Mouse (Mus musculus): ENCODE results near the gene Ccdc82. TPM values are rescaled to one million over a fixed set of nuclear protein-coding genes. Genes with fewer than 3 reads are reported as not detected.
A peak's percentile ranks its signal among the peaks of the same experiment; 100 is the strongest.

The Ccdc82 gene
- 0.21 and 0.23 TPM in 2 replicates for polyA plus RNA-seq (2012)

GRCm38 (mm10) chr9:13246815-13247638, at the start of gene Ccdc82:
Gene Ccdc82, plus strand, starts transcription at chr9:13246955.
- Histone ChIP-seq H3K4me3 (replicated peaks) (peak within 1 kb of the TSS; percentile 83), H3K27me3 (ENCODE audit: control insufficient read depth) (no peaks in the 10 kb centered on the region), H3K36me3 (ENCODE audit: control insufficient read depth) (peaks cover 7% of the 10 kb centered on the region), H3K9me3 (ENCODE audit: control insufficient read depth, low read length) (no peaks in the 10 kb centered on the region), H3K4me1 (ENCODE audit: control insufficient read depth) (peaks cover 44% of the 10 kb centered on the region)
- TF ChIP-seq GATA1 (IDR thresholded peaks at IDR 0.05; ENCODE audit: low read length) (peak; percentile 21; the same call in 1 of the 2 replicates), TAL1 (IDR thresholded peaks at IDR 0.05; ENCODE audit: low read length) (no peak)

- Histone ChIP-seq H3K4me3 (replicated peaks) (no peak overlapping the region), H3K4me1 (ENCODE audit: control insufficient read depth) (peaks cover 22% of the 10 kb centered on the region), H3K27me3 (ENCODE audit: control insufficient read depth) (no peaks in the 10 kb centered on the region), H3K9me3 (ENCODE audit: control insufficient read depth, low read length) (no peaks in the 10 kb centered on the region), H3K36me3 (ENCODE audit: control insufficient read depth) (no peaks in the 10 kb centered on the region)
- no peak for TF ChIP-seq TAL1 (IDR thresholded peaks at IDR 0.05; ENCODE audit: low read length)
- no peak for TF ChIP-seq GATA1 (IDR thresholded peaks at IDR 0.05; ENCODE audit: low read length)
Measured at GRCm38 (mm10) chr9:13200079-13200478, 46.7 kb upstream of the Ccdc82 start.

- no peaks in the 10 kb centered on the region for H3K27me3 ChIP-seq (ENCODE audit: control insufficient read depth)
- H3K36me3 ChIP-seq (ENCODE audit: control insufficient read depth): no peaks in the 10 kb centered on the region
- no peak for TF ChIP-seq TAL1 (IDR thresholded peaks at IDR 0.05; ENCODE audit: low read length)
- TF ChIP-seq GATA1 (IDR thresholded peaks at IDR 0.05; ENCODE audit: low read length): no peak
Measured at GRCm38 (mm10) chr9:13203109-13203508, 43.6 kb upstream of the Ccdc82 start.

GRCm38 (mm10) chr9:13203681-13204080, 43.1 kb upstream of the Ccdc82 start:
- Histone ChIP-seq H3K4me3 (replicated peaks) (no peak overlapping the region), H3K27me3 (ENCODE audit: control insufficient read depth) (no peaks in the 10 kb centered on the region), H3K9me3 (ENCODE audit: control insufficient read depth, low read length) (no peaks in the 10 kb centered on the region), H3K4me1 (ENCODE audit: control insufficient read depth) (peaks cover 22% of the 10 kb centered on the region), H3K36me3 (ENCODE audit: control insufficient read depth) (no peaks in the 10 kb centered on the region)
- TF ChIP-seq GATA1 (IDR thresholded peaks at IDR 0.05; ENCODE audit: low read length) (no peak), TAL1 (IDR thresholded peaks at IDR 0.05; ENCODE audit: low read length) (peak; percentile 27; the same call in 1 of the 3 replicates)

More at GRCm38 (mm10) chr9:13203109-13203508, 43.6 kb upstream of the Ccdc82 start:
- H3K4me1 ChIP-seq (ENCODE audit: control insufficient read depth): peaks cover 22% of the 10 kb centered on the region
- no peaks in the 10 kb centered on the region for H3K9me3 ChIP-seq (ENCODE audit: control insufficient read depth, low read length)
- no peak overlapping the region for H3K4me3 ChIP-seq (replicated peaks)

DNA sequence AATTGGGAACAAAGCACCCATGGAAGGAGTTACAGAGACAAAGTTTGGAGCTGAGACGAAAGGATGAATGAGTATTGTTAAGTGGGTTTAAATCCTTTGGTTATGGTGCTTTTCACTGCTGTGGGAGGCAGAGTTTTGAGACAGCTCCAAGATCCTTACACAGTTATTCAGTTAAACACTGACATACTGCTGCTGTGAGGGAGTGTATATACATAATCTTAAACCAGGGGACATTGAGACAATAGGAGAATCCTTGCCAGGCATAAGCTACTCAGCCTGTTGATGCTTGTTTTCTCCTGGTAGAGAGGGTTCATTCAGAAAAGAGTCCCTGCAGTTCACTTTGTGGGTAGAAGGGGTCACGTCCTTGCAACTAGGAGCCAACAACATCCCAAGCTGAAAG, 40.4 kb upstream of the Ccdc82 start:
- H3K36me3 ChIP-seq (ENCODE audit: control insufficient read depth): no peaks in the 10 kb centered on the region
- H3K9me3 ChIP-seq (ENCODE audit: control insufficient read depth, low read length): no peaks in the 10 kb centered on the region
- H3K4me1 ChIP-seq (ENCODE audit: control insufficient read depth): peaks cover 22% of the 10 kb centered on the region
- no peak overlapping the region for H3K4me3 ChIP-seq (replicated peaks)
- no peak for TF ChIP-seq GATA1 (IDR thresholded peaks at IDR 0.05; ENCODE audit: low read length)
- TF ChIP-seq TAL1 (IDR thresholded peaks at IDR 0.05; ENCODE audit: low read length): no peak; the same call in 2 of the 3 replicates
- no peaks in the 10 kb centered on the region for H3K27me3 ChIP-seq (ENCODE audit: control insufficient read depth)

- Histone ChIP-seq H3K4me1 (ENCODE audit: control insufficient read depth) (no peaks in the 10 kb centered on the region), H3K9me3 (ENCODE audit: control insufficient read depth, low read length) (no peaks in the 10 kb centered on the region), H3K36me3 (ENCODE audit: control insufficient read depth) (no peaks in the 10 kb centered on the region), H3K4me3 (replicated peaks) (no peak overlapping the region), H3K27me3 (ENCODE audit: control insufficient read depth) (no peaks in the 10 kb centered on the region)
- TF ChIP-seq GATA1 (IDR thresholded peaks at IDR 0.05; ENCODE audit: low read length) (no peak), TAL1 (IDR thresholded peaks at IDR 0.05; ENCODE audit: low read length) (no peak)
Measured at GRCm38 (mm10) chr9:13225872-13226271, 20.9 kb upstream of the Ccdc82 start.

DNA sequence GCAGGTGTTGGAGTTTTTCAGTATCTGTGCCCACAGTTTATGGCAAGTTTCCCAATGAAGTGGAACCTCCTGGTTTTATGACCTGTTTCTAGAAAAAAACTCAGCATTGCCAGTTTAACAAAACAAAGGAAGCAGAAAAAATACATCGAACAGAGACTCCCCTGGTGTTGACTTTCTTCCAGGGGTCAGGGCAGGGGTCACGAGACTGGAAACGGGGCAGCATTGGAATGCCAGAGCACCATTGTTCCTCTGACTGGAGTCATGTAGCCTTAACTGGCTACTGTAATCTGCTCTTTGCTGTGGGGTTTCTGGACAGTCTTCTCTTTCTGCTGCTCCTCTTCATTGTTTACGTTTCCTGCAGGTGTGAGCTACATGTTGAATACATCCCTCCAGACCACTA, 16.2 kb upstream of the Ccdc82 start:
- H3K4me3 ChIP-seq (replicated peaks): no peak overlapping the region
- H3K27me3 ChIP-seq (ENCODE audit: control insufficient read depth): no peaks in the 10 kb centered on the region
- TF ChIP-seq TAL1 (IDR thresholded peaks at IDR 0.05; ENCODE audit: low read length): no peak
- no peak for TF ChIP-seq GATA1 (IDR thresholded peaks at IDR 0.05; ENCODE audit: low read length)
- no peaks in the 10 kb centered on the region for H3K4me1 ChIP-seq (ENCODE audit: control insufficient read depth)
- H3K36me3 ChIP-seq (ENCODE audit: control insufficient read depth): no peaks in the 10 kb centered on the region
- H3K9me3 ChIP-seq (ENCODE audit: control insufficient read depth, low read length): no peaks in the 10 kb centered on the region

- Histone ChIP-seq H3K27me3 (ENCODE audit: control insufficient read depth) (no peaks in the 10 kb centered on the region), H3K36me3 (ENCODE audit: control insufficient read depth) (no peaks in the 10 kb centered on the region), H3K4me1 (ENCODE audit: control insufficient read depth) (no peaks in the 10 kb centered on the region), H3K4me3 (replicated peaks) (no peak overlapping the region), H3K9me3 (ENCODE audit: control insufficient read depth, low read length) (no peaks in the 10 kb centered on the region)
- TF ChIP-seq TAL1 (IDR thresholded peaks at IDR 0.05; ENCODE audit: low read length) (no peak), GATA1 (IDR thresholded peaks at IDR 0.05; ENCODE audit: low read length) (no peak)
Measured at GRCm38 (mm10) chr9:13231545-13232216, 15.1 kb upstream of the Ccdc82 start.

DNA sequence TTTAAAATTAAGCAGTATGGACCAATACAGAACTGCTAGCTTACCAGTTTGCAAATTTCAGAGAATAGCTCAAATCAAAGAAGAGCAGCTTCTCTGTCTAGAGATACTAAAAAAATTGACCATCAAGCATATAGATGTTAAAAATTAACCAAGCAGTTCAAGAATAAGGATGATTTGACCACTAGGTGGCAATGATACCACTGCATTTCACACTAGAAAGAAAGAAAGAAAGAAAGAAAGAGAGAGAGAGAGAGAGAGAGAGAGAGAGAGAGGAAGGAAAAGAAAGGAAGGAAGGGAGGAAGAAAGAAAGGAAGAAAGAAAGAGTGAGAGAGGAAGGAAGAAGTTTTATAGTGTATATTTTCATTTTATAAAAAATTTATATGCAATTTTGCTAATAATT, 4.4 kb upstream of the Ccdc82 start:
- Histone ChIP-seq H3K27me3 (ENCODE audit: control insufficient read depth) (no peaks in the 10 kb centered on the region), H3K9me3 (ENCODE audit: control insufficient read depth, low read length) (no peaks in the 10 kb centered on the region), H3K4me1 (ENCODE audit: control insufficient read depth) (peaks cover 22% of the 10 kb centered on the region), H3K36me3 (ENCODE audit: control insufficient read depth) (no peaks in the 10 kb centered on the region), H3K4me3 (replicated peaks) (no peak overlapping the region)
- TF ChIP-seq GATA1 (IDR thresholded peaks at IDR 0.05; ENCODE audit: low read length) (no peak), TAL1 (IDR thresholded peaks at IDR 0.05; ENCODE audit: low read length) (no peak)

Measured in erythroblast, embryonic 14.5 days (primary cell).